Mouse (Mus musculus) liver, embryonic 14.5 days (tissue): Measurements from ENCODE around the gene Zfp953. TPM values are rescaled to one million over a fixed set of nuclear protein-coding genes. Genes with fewer than 3 reads are reported as not detected.
A peak's percentile ranks its signal among the peaks of the same experiment; 100 is the strongest.

Experiments used
- ATAC-seq: fragments of 200-750 bp; cut with Nextera tagmentation; 2 replicates; pipeline ENCODE4 v1.8.0; 2017; ENCODE audit warnings: moderate number of reproducible peaks, mild to moderate bottlenecking, moderate library complexity; ENCODE audit not compliant: insufficient read depth
- DNase-seq, 3 experiments: peaks; one replicate each; pipeline ENCODE4 v3.0.0-alpha.2; 2012 to 2013; ENCODE audit warnings: low read depth in 3 of 3, low spot score in 3 of 3
- H3K27ac ChIP-seq: fragments of 300-500 bp; sonication (generic); 2 replicates; pipeline ENCODE4 v1.5.1; 2014; ENCODE audit warnings: moderate library complexity, mild to moderate bottlenecking, control low read depth, inconsistent platforms
- H3K27me3 ChIP-seq: fragments of 300-500 bp; sonication (generic); 2 replicates; pipeline ENCODE4 v1.6.1; 2014; ENCODE audit warnings: mild to moderate bottlenecking, low read length, moderate library complexity; ENCODE audit not compliant: control insufficient read depth, insufficient read depth
- H3K36me3 ChIP-seq: fragments of 300-500 bp; sonication (generic); replicated peaks from 2 replicates; pipeline ENCODE4 v1.6.1; 2014; ENCODE audit warnings: low read depth; ENCODE audit not compliant: control insufficient read depth, insufficient read depth
- H3K4me1 ChIP-seq, 2 experiments: fragments of 200-500 bp in 1 of 2; fragments of 300-500 bp in 1 of 2; sonication (generic) in 1 of 2; replicated peaks; 2 replicates each; pipeline ENCODE4 v1.6.1; 2012 to 2014; ENCODE audit warnings: antibody characterized with exemption in 1 of 2, inconsistent platforms in 1 of 2, low read length in 1 of 2; ENCODE audit not compliant: control insufficient read depth in 2 of 2, insufficient read depth in 2 of 2
- H3K4me2 ChIP-seq: fragments of 300-500 bp; sonication (generic); 2 replicates; pipeline ENCODE4 v1.6.1; 2014; ENCODE audit warnings: low read depth, mild to moderate bottlenecking, control low read depth, moderate library complexity
- H3K4me3 ChIP-seq, 2 experiments: fragments of 200-500 bp in 1 of 2; fragments of 300-500 bp in 1 of 2; sonication (generic) in 1 of 2; 2 replicates each; pipeline ENCODE4 v1.5.1; 2012 to 2014; ENCODE audit warnings: low read depth in 2 of 2, low read length in 2 of 2, mild to moderate bottlenecking in 2 of 2, control low read depth in 1 of 2, inconsistent platforms in 1 of 2, moderate library complexity in 1 of 2; ENCODE audit not compliant: insufficient read depth in 1 of 2
- H3K9ac ChIP-seq: fragments of 300-500 bp; sonication (generic); replicated peaks from 2 replicates; pipeline ENCODE4 v1.6.1; 2014; ENCODE audit warnings: mild to moderate bottlenecking, control low read depth, moderate library complexity
- H3K9me3 ChIP-seq: fragments of 300-500 bp; sonication (generic); 2 replicates; pipeline ENCODE4 v1.6.1; 2016; ENCODE audit warnings: low read length, mixed read lengths; ENCODE audit not compliant: control insufficient read depth
- CTCF ChIP-seq: IDR thresholded peaks from 2 replicates; pipeline ENCODE4 v1.5.1; 2016; ENCODE audit warnings: antibody characterized with exemption, low read depth, control low read depth
- EP300 ChIP-seq: IDR thresholded peaks from 2 replicates; pipeline ENCODE4 v1.6.1; 2016; ENCODE audit warnings: antibody characterized with exemption, low read depth
- WGBS: fragments of 180-500 bp; shearing (Covaris S2); extraction: QIAGEN DNeasy Blood & Tissue Kit; methylation state at CpG from one replicate; pipeline ENCODE4 v1.1.7; 2014; ENCODE audit not compliant: insufficient replicate concordance; 5-methylcytosine and 5-hydroxymethylcytosine counted together
- polyA plus RNA-seq, 2 experiments: library from polyadenylated mRNA; depleted of rRNA in 1 of 2; stranded (reverse) in 1 of 2; unstranded in 1 of 2; fragments of >200 nt; fragmentation: Nextera tagmentation in 1 of 2; extraction: Ambion mirVana in 1 of 2; gene quantifications; 2 replicates each; pipeline versions ENCODE4 v1.2.1 to v1.2.3; 2012 to 2014

Gene Zfp953
- polyA plus RNA-seq, 2 experiments: 0.78 to 0.89 TPM

GRCm38 (mm10) chr13:67343422-67343821 lies 17.0 kb downstream of the Zfp953 start:
- Histone ChIP-seq H3K9me3 (no peaks in the 10 kb centered on the region), H3K4me1 (no peaks in the 10 kb centered on the region), H3K4me3 (no peak overlapping the region), H3K36me3 (no peaks in the 10 kb centered on the region; the same call in none of the 2 replicates), H3K27me3 (no peaks in the 10 kb centered on the region), H3K4me2 (no peak overlapping the region), H3K27ac (no peak overlapping the region), H3K9ac (no peak overlapping the region)
- DNase-seq (no peak), ATAC-seq (no peak)
- WGBS: 67% methylated on average over 2 of the region's 2 CpGs
- TF ChIP-seq CTCF (no peak), EP300 (no peak)

GRCm38 (mm10) chr13:67332877-67333276 lies 27.5 kb downstream of the Zfp953 start:
- Histone ChIP-seq H3K4me1 (0 out of 4 replicates have a peak, but pooled peaks cover 0 to 6% of the 10 kb centered on the region in 2 experiments), H3K9me3 (no peaks in the 10 kb centered on the region), H3K4me3 (peak overlapping the region; percentile 55 to 95; a peak in 3 of 4 replicates), H3K27ac (no peak overlapping the region), H3K36me3 (no peaks in the 10 kb centered on the region), H3K9ac (peak overlapping the region; percentile 74), H3K27me3 (no peaks in the 10 kb centered on the region), H3K4me2 (peak overlapping the region; percentile 57)
- DNase-seq: no peak
- 45% methylated on average over 1 of the region's 1 CpGs for WGBS
- ATAC-seq: 0 out of 2 replicates have a peak, but pooled peaks have one; percentile 20
- TF ChIP-seq CTCF: no peak
- no peak for TF ChIP-seq EP300

GRCm38 (mm10) chr13:67332019-67332724 lies 28.2 kb downstream of the Zfp953 start, which contains the start of gene Zfp595:
Gene Zfp595 (minus strand): TSS chr13:67332570.
- no peak within 1 kb of the TSS for H3K27ac ChIP-seq
- TF ChIP-seq CTCF: peak; percentile 79
- no peak for TF ChIP-seq EP300
- H3K9me3 ChIP-seq: no peaks in the 10 kb centered on the region
- H3K27me3 ChIP-seq: no peaks in the 10 kb centered on the region
- DNase-seq (peak; percentile 79 to 89 (median 80)), ATAC-seq (peak; percentile 92)
- peak within 1 kb of the TSS; percentile 57 for H3K4me2 ChIP-seq
- H3K4me1 ChIP-seq: 0 out of 4 replicates have a peak, but pooled peaks cover 0 to 6% of the 10 kb centered on the region in 2 experiments
- no peaks in the 10 kb centered on the region for H3K36me3 ChIP-seq
- WGBS: 15% methylated on average over 17 of the region's 17 CpGs
- H3K4me3 ChIP-seq: peak within 1 kb of the TSS; percentile 55 to 95
- peak within 1 kb of the TSS; percentile 74 for H3K9ac ChIP-seq

- Histone ChIP-seq H3K4me2 (peak overlapping the region; percentile 82), H3K9me3 (no peaks in the 10 kb centered on the region), H3K36me3 (no peaks in the 10 kb centered on the region), H3K4me1 (peaks cover 4 to 5% of the 10 kb centered on the region in 2 experiments; a peak in 1 of 4 replicates), H3K27ac (no peak overlapping the region), H3K4me3 (peak overlapping the region; percentile 74 to 75), H3K9ac (peak overlapping the region; percentile 71; the same call in 1 of the 2 replicates), H3K27me3 (no peaks in the 10 kb centered on the region)
- ATAC-seq (peak; percentile 32; the same call in 1 of the 2 replicates), DNase-seq (no peak)
- 24% methylated on average over 5 of the region's 5 CpGs for WGBS
- TF ChIP-seq EP300 (no peak), CTCF (no peak)
These were observed 53.7 kb downstream of the Zfp953 start for GRCm38 (mm10) chr13:67306718-67307117.
